Mouse (Mus musculus) hematopoietic stem cell, adult 5-6 weeks (primary cell): ENCODE results near the gene Rcc2. TPM values are rescaled to one million over a fixed set of nuclear protein-coding genes. Genes with fewer than 3 reads are reported as not detected.

Experiments used
- ATAC-seq, 2 experiments: fragments of 125-278 bp in 1 of 2; replicated peaks in 1 of 2; 2 replicates each; pipeline ENCODE4 v1.8.0; 2016 to 2017; ENCODE audit warnings: inconsistent platforms in 2 of 2, mild to moderate bottlenecking in 2 of 2, moderate number of reproducible peaks in 2 of 2, low read depth in 1 of 2, moderate TSS enrichment in 1 of 2; ENCODE audit not compliant: low FRiP score in 2 of 2, poor library complexity in 2 of 2, severe bottlenecking in 2 of 2, insufficient read depth in 1 of 2, low TSS enrichment in 1 of 2
- total RNA-seq: library from RNA; stranded (forward); fragments of 172-1452, 232-1000 nt; gene quantifications from 2 replicates; pipeline ENCODE4 v1.2.3, GENCODE M21; 2017

The Rcc2 gene
- total RNA-seq, 1 experiment from 2014 or later: 156 TPM

DNA sequence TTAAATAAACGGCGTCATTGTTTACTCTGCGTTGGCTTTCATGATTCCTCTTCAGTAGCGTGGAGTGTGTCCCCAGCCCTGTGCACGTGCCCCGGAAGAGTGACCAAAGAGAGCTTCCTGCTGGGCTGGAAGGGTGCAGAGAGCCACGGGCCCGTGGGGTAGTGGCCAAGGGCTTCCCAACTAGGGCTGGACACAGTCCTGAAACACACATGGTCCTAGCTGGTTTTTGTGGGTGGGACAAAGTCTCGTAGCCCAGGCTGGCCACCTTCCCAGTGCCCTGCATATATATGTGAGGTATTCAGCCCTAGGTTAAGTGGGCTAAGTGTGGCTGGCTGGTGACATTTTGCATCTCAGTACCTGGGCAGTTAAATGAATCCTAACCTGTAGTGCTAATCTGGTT is 22.9 kb downstream of the Rcc2 start:
- no peak for ATAC-seq

DNA sequence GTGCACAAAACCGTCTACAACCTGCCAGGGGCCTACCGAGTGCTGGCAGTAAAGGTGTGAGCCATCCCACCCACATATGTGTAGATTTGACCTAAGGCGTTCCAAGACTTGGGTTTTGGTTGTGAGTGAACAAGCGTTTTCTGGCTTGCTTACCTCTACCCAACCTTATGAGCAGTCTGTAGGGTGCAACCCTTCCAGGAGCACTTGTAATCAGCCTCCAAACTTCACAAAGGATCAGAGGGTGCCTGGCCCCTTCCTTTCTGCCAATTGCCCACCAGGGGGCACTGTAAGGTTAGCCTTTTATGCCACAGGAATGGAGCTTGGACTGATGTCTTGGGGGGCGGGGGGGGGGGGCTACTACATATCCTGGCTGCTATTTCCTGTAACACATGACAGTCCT is 23.5 kb downstream of the Rcc2 start:
- ATAC-seq: 0 out of 4 replicates have a peak, but pooled peaks of 1 of the 2 experiments have one; percentile 26

DNA sequence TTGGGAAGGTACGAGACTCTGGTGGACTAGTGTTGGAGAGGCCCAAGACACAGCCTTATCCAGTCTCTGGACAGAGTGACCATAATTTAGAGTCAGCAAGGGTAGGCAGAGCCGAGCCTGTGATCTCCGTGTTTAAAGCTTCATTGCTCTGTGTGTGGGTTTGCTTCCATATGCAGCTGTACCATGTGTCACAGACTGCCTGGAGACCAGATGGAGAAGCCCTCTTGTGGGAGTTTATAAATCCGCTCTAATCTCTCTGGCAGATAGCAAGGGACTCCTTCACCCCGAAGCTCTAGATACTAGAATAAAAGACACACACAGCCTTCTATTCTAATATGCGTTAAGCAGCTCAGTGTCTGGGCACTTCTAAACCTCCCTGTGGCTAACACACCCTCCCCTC is 24.4 kb downstream of the Rcc2 start:
- no peak for ATAC-seq

DNA sequence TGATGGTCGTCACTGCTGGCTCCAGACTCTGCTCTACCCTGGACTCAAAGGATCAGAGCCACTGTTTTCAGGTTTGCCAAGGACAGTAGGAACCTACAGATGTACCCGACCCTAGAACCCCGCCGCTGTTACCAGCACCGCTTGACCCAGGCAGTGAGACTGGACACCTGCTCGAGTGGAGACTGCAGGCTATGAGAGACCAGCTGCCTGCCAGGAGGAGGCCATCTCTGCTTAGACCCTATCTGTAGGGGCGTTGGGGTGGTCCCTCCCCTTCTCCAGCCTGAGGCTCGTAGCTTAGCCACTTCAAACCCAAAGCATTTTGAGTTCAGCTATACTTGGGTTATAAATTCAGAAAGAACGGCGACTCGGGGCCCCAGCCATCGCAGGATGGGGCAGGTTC is 26.6 kb downstream of the Rcc2 start:
- no peak for ATAC-seq

DNA sequence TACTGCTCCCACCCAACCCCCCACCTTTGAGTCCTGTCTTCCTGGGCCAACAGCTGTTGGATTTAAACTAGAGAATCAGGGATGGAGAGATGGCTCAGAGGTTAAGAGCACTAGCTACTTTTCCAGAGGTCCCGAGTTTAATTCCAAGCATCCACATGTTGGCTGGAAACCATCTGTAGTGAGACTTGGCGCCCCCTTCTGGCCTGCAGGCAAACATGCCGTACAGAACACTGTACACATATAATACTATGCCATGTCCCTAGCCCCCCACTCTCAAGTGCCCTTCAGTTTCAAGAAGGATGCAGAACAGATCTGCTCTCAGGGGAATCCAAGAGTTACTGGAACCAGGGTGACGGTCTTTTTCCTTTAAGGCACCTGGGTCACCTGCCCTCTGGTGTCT is 31.3 kb downstream of the Rcc2 start:
- ATAC-seq: no peak

DNA sequence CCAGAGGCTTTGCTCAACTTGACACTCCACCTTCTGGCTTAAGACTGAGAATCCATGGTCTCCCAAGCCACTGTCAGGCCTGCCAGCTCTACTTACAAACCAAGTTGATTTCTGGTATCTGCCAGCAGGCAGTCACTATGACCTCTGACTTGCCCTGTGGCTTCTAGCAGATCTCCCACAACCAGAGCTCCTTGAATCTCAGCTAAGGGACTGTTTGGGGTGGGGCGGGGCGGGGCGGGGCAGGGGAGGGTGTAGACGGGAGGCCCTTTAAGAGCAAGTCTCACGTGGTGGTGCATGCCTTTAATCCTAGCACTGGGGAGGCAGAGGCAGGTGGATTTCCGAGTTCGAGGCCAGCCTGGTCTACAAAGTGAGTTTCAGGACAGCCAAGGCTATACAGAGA is 32.5 kb downstream of the Rcc2 start:
- no peak for ATAC-seq

DNA sequence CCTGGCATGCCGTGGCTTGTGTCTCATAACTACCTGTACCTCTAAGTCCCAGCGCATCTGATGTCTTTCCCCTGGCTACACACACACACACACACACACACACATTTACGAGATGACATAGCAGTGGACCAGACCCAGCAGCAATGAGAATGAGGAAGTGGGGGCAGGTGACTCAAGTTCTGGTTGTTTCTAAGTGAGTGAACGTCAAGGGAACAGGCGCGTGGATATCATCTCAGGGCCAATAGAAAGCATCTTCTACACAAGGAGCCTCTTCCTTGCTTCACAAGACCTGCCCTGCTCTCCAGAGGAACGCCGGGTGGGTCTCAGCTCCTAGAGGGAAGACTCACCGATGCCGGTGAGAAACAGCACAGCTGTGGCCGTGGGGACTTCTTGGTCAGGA is 40.3 kb downstream of the Rcc2 start:
- peak; percentile 53 to 72 for ATAC-seq

DNA sequence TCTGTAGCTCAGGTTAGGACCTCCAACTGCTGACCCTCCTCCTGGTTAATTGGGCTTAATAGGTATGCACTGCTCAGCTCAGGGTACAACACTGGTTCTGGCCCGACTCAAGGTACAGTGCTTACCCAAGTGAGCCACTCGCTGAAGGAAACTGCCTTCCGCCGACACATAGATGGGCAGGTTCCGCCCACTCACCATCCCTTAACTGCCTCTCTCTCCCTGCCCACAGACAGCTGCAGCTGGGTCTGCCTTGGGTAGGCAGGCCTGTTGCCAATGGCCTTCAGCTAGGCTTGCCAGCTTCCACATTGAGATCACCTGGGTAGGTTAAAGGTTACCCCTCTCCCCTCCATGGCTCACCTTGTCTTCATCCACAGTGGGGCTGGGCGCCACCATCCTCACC is 41.1 kb downstream of the Rcc2 start:
- no peak for ATAC-seq

DNA sequence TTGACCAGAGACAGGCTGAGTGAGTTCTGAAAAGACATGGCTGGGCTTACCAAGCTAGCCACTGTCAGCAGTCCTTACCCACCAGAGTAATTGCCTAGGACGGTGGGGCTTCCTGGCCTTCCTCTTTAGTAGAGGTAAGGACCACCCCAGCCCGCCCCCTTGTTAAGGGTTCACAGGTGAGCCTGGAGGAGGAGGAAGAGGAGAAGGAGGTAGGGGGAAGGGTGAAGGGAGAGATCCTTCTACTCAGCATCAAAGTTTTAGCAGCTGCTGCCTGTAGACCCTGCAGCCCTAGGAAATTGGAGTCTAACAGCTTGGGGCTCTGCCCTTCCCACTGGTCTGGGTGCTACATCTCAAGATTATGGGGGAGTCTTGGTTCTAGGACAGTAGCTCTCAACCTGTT is 42.2 kb downstream of the Rcc2 start, which contains the start of gene Padi6:
Gene Padi6 (minus strand): TSS at position 101 of the 400 bp plus-strand sequence.
- ATAC-seq: no peak

DNA sequence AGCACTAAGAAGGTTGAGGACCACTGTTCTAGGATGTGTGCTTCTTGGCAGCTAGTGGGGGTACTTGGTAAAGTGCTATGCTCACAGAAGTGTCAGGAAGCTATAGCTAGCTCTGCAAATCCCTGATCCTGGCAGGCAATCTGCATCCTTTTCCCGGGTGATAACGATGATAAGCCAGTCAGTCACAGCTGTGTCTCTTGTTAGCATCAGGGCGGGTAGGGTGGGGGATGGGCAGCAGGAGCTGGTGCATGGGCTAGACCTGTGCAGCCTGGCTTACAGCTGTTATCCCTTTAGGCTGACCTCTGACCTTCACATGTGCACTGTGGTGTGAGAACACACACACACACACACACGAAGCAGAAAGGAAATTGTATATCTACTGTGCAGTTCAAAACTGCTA is 42.7 kb downstream of the Rcc2 start:
- no peak for ATAC-seq

DNA sequence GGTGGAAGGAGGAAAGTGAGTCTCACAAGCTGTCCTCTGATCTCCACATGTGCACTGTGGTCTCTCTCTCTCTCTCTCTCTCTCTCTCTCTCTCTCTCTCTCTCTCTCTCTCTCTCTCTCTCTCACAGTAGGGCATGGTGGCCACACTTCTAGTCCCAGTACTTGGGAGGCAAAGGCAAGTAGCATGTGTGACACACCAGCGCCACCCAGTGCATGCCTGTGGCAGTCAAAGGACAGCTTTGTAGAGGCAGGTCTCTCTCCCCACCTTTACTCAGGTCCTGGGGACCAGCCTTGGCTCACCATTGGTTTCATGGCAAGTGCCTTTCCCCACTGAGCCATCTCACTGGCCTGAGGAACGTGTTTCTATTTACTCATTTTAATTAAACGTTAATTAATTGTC is 44.3 kb downstream of the Rcc2 start:
- peak in 1 of 2 experiments; percentile 58; a peak in 2 of 4 replicates for ATAC-seq

DNA sequence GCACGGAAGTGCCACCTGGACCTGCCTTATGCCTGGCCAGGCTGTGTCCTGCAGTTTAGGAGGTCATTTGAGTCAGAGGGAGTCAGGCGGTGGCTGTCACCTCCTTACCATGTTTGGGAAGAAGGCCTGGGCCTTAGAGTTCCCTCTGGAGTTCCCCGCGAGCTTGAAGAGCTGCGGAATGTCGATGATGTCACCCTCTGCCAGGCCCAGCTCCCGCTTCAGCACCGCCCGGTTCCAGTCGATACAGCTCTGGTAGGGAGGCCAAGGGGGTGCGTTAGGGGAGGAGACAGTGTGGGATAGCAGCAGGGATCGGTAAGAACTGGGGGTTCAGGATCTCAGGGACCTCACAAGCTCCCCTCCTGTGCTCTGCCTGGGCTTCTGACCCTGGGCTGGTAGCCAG is 47.6 kb downstream of the Rcc2 start:
- no peak for ATAC-seq

DNA sequence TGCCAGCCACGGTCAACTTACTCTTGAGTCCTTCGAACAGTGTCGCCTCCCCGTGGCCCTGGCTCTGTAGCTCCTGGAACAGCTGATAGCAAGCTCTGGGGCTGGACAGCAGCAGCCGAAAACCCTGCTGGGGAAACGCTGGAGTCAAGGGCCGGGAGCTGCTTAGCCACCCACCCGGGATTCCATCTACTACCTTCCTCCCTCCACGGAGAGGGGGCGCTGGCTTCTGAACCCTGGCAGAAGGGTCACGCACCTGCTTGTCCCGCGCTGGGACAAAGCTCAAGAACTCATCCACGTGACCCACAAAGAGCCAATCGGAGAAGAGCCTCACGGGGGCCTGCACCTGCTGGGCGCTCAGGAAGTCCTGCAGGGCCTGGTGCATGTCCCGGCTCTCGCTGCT is 50.0 kb downstream of the Rcc2 start:
- ATAC-seq: peak; percentile 51 to 58; a peak in 3 of 4 replicates

DNA sequence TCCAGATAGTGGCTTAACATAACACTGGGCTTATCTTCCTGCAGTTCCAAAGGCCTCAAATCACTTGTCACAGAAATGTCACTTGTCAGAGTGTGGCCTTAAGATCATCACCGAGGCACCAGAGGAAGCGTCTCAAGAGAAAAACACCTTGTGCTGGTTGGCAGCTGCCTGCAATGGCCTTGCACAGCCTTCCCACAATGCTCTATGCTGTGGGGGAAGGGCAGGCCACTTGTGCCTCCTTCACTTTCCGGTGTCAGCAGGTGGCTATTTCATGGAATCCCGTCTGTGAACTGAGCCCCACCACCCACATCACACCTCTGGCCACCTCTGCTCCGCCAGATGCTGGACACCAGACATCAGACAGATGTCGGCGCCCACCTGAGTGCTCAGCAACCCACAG is 53.0 kb downstream of the Rcc2 start:
- no peak for ATAC-seq

DNA sequence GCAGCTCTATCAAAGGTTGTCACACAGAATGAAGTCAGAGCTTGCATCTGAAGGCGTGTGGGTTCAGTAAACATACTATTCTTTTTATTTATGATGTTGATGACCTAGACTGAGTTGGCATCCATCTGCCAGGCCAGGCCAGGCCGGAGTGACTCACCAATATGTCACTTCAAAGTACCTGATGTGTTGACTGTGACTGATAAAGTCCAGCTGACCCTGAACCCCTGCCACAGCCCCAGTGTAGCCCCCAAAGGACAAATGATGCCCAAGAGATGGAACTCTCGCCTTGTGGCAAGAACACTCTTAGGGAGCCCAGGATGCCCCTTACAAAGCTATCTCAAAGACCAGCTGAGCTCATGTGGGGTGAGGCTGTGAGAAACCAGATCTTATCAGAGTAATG is 55.5 kb downstream of the Rcc2 start:
- no peak for ATAC-seq

DNA sequence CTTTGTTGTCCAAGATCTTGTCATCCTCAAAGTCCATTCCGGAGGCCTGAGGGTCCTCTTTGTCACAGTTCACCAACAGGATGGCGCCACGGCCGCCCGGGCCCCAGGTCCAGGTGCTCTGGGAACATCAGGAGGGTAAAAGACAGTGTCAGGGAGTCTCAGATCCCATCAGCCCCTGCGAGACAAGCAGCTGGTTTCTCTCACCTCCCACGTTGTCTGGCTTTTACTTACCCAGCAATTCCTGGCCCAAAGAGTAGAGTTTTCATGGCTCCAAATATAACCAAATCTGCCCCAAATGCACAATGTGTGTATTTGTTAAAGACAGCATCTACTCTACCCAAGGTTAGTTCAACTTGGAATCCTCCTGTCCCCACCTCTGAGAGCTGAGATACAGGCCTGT is 61.3 kb downstream of the Rcc2 start:
- ATAC-seq: no peak

DNA sequence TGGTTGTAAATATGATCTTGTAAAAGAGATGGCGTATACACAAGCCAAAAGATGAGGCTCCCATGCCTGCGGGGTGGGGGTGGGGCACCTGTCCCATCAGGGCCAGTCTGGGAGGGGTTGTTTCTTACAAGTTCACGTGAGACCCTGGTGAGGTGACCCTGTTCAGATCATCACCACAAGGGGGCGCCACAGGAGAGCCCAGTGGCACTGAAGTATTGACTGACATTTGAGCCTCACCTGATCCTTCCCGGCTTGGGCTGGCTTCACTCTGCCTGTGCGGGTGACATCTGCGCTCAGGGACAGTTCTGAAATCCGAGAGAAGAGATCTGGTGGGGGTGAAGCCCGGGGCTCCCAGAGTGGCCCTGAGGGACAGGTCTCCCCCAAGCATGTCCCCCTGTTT is 62.8 kb downstream of the Rcc2 start:
- peak; percentile 44 to 69; a peak in 1 of 4 replicates for ATAC-seq

DNA sequence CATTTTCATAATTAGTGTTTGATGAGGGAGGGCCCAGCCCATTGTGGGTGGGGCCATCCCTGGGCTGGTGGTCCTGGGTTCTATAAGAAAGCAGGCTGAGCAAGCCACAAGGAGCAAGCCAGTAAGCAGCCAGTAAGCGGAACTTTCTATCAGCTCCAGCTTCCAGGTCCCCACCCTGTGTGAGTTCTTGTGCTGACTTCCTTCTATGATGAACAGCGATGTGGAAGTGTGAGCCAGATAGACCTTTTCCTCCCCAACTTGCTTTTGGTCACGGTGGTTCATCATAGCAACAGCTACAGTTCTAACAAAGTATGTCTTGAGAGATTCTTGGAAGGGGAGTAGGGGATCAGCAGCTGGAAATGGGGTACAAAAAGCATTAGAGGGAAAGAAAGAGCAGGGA is 65.6 kb downstream of the Rcc2 start:
- ATAC-seq: no peak

DNA sequence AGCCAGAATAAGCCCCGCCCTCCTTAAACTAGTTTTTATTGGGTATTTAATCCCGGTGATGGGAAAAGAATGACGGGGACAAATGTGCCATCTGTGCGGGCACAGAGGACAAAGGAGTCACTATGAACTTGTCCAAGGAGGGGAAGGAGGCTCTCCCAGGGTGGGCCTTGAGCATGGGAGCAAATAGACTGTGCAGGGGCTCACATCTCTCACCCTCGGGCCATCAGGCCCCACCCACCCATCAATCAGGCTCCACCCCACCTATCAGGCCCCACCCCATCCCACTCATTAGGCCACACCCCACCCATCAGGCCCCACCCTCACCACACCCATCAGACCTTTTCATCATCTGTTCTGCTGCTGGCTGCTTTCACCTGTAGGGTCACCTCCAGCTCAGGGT is 68.6 kb downstream of the Rcc2 start:
- ATAC-seq: no peak

DNA sequence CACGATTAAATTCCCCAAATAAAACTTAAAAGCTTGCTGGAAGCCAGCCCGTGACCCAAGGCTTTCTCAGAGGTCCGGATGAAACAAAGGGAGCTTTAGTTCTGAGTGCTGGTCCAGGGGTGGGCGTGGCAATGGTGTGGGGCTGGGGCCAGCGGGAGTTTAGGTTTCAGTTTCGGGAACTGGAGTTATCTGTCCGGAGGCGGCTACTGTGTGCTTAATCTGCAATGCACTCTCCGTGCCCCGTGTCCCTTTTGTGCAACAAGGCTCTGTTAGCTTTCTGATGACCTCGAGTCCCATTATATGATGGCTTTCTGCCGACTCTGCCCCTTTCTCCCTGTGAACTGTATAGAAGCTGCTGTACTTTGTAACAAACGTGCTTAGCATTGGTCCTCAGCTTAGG is 70.1 kb downstream of the Rcc2 start:
- peak; percentile 37; a peak in 2 of 4 replicates for ATAC-seq
